Mouse (Mus musculus): Measurements from ENCODE around the gene Pnma3.
"Not testable (repeated sequence)": the region's sequence is repeated elsewhere in the genome, so short reads cannot be mapped to it uniquely, and the experiment has no call there.

The Pnma3 gene

DNA sequence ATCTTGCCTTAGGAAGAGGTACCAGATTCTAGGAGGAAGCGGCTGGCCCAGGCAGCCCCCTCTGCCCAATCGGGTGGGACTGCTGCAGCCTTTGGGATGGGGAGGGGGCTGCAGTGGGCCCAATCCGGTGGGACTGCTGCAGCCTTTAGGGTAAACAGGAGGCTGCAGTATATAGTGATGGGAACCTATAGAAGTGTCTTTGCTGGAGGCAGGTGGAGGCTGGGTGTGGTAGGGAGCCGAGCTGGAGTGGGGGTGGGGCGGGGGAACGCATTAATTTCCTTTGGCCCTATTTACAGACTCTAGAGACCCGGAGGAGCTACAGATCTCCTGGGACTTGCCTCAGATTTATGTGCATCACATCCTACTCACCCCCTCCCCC lies at the start of gene Pnma3:
TSS of gene Pnma3 (plus strand) at position 373 of the 379 bp plus-strand sequence.
- DNase-seq: no peak

DNA sequence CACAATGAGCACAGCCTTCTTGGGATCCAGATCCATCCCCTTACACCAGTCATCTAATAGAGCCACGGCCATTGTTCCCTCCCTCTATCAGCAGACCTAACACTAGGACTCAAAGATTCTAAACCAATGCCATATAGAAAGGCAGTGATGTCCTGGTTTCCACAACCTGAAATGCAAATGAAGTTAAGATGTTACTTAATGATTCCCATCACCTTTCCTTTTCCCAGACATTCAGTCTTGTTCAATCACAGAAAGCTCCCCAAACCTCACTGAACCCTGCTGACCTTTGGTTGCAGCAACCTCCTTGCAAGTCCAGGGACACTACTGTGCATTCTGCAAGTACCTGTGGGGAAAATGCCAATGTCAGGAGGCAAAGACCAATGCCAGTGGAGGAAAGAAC lies 27.6 kb upstream of the Pnma3 start, which contains the start of gene Pnma5:
TSS of gene Pnma5 (minus strand) at position 101 of the 400 bp plus-strand sequence.
- no peak for DNase-seq

DNA sequence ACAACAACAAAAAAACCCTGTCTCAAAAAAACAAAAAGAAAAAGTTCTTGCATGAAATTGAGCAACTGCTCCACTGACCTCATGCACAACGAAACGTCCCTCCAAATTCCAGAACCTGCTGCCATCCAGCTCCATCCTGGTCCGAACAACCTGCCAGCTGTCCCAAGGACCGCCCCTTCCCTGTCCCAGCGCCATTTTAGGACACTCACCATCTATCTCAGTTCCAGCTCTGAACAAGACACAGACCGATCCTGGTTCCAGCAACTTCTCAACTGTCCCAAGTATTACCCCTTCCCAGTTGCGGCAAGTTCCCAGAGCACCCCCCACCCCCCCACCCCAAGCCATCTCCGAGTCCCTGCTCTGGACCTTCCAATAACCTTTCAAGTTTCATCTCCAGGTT lies 25.8 kb upstream of the Pnma3 start:
- no peak for DNase-seq

DNA sequence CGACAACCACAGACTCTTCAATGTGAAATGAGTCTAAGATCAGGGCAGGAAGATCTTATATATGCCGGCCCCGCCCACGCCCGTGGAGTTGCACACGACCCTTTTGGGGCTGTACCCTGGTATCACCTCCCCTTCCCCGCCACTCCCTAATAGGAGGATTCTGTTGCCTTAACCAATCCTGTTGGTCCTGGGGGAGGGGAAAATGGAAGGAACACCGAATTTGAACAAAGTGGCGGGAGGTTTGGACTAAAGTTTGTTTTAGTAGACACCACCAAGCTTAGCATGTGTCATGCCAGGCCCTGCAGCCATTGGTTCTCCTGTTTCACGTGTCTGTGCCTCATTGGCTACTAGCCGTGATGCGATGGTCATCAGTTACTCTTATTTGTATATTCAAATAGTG lies 24.9 kb upstream of the Pnma3 start:
- no peak for DNase-seq

GRCm38 (mm10) chrX:73053860-73054563 lies 10.6 kb upstream of the Pnma3 start:
- peak; percentile 96 for DNase-seq

GRCm38 (mm10) chrX:73061528-73061927 lies 3.1 kb upstream of the Pnma3 start:
- DNase-seq: no peak

GRCm38 (mm10) chrX:73062323-73062722 lies 2.3 kb upstream of the Pnma3 start:
- no peak for DNase-seq

DNA sequence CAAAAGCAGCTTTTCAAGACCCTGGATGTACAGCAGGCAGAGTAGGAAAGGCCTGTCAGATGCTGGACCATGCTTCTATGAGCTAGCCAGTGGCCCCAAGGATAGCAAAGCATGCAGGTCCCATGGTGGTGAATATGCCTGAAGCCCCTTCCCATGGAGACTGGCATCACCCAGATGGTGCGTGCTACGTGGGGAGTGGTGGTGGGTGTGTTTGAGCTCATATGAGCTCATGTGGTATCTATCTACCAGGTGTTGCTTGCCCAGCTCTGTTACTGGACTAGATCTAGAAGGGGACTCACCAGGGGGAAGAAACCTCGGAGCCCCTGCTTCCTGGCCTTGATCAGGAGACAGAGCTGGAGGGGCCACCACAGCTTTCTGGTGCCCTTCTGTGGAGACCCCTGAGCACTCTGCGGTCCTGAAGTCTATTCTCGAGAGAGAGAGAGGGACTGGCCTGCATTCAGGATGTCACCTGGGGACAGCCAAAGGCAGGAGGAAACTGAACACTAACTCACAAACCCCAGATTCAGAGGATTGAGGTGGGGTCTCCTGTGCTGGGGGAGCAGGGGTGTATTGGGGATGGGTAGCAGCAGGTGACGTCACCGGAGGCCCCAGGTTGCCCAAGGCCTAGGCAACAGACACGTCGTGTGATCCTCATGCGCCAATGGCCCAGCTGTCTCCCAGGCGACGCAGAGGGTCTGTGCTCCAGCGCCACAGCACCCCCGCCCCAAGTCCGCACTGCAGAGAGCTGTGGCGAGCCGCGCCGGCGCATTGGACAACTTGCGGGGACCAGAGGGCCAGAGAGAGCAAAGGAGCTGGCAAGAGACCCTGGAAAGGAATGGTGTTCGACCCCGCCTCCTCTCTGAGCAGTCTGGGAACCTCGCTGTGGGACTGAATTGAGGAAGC lies 824 bp upstream of the Pnma3 start:
- peak; percentile 62 for DNase-seq

DNA sequence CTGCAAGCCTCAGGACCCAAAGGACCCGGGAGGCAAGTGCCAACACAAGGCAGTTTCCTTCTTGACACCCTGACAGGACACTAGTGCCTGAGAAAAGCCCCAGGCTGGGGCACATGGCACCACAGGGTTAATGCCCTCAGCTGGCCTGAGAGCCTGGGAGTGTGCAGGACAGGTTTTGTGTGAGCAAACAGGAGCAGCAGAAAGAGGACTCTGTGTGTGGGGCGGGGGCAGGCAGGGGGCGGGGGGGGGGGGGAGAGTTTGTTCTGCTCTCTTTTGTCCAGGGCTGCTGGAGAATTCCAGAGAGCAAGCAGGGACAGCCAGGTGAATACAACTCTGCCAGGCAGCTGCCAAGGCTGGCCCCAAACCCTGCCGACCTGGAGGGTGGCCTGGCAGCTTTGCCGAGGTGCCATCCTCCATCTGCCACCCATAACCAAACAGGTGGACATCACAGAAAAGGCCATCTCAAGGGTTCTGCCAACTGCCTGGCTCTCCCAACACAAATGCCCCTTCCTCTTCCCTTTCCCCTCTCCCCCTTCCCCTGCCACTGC lies 2.3 kb downstream of the Pnma3 start:
- DNase-seq: not testable (repeated sequence)

GRCm38 (mm10) chrX:73082267-73083055 lies 17.9 kb downstream of the Pnma3 start, which contains the start of gene Xlr4a:
Xlr4a (minus strand) TSS chrX:73082478.
- not testable (repeated sequence) for DNase-seq

DNA sequence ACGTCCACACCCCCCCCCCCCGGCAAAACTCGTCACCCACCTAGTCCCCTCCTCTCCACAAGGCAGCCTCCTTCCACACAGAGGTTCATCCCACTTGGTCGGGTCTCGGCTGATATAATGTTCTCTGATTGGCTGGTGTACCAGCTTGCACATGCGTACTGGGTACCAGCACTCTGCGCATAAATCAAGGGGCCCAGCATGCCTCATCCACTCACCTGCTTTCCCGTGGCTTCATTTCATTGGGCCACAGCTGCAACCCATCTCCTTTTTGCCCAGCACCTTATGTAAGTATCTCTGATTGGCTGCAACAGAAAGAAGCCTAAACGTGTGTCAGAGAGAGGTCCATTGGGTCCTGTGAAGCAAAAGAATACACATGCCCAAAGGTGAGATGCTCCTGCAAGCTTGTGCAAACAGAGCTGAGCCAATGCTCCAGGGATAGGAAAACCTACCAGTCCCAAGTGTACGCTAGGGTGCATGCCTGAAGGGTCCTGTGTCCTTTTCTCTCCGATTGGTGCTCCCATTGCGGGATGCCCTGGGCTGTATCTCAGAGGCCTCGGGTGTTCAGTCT lies 32.4 kb downstream of the Pnma3 start, which contains the start of gene Xlr3a:
TSS of gene Xlr3a (minus strand) at position 155 of the 568 bp plus-strand sequence.
- peak; percentile 1 for DNase-seq

DNA sequence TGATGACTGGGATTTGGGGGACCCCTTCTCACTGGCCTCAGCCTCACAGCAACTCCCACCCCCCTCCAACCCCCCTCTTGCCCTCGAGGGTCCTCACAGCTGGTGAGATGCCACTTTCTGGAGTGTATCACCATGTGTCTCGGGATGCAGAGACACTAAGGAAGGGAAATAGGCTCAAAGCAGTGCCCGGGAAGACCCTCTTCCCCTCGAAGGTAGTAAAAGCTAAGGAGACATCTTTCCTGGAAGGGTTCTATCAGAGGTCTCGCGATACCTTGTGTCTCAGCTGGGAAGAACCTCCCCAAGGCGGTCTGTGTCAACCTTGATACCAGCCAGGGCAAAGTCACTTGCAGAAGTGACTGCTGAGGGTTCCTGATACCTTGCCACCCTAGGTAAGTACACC lies 52.2 kb downstream of the Pnma3 start, which contains the start of gene Gm14685:
TSS of gene Gm14685 (plus strand) at position 301 of the 400 bp plus-strand sequence.
- not testable (repeated sequence) for DNase-seq
